Mouse (Mus musculus): ENCODE results near the gene Krtap28-13.

DNA sequence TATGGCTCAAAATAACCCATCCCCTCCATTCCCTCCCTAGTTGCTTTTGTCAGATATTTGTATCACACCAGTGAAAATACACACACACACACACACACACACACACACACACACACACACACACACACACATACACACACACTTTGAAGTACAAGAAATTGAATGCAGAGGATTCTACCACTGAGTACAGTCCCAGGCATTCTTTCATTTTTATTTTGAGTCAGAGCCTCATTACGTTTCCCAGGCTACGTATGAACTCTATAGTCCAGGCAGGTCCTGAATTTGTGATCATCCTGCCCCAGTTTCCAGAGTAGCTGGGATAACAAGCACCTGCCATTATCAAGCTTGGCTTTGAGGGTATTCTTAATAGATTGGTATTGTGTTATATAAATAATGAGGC is 38.4 kb downstream of the Krtap28-13 start:
- no peak for TF ChIP-seq CTCF (IDR thresholded peaks at IDR 0.05; ENCODE audit: borderline replicate concordance, extremely low read depth, insufficient read depth, insufficient read length)
- no peak for TF ChIP-seq POLR2A (IDR thresholded peaks at IDR 0.05; ENCODE audit: borderline replicate concordance, extremely low read depth, insufficient read depth, insufficient read length, poor library complexity, severe bottlenecking)

All from brain, embryonic 14.5 days (tissue).